Mouse (Mus musculus) ovary, adult 10 weeks (tissue): ENCODE data around the gene Mif. TPM values are rescaled to one million over a fixed set of nuclear protein-coding genes. Genes with fewer than 3 reads are reported as not detected.

Source experiments
- polyA plus RNA-seq: library from polyadenylated mRNA; stranded (reverse); fragments of 350-450 nt; fragmentation: Illumina TruSeq; extraction: RNeasy Lipid Tissue Mini Kit (QIAGEN cat#74804); gene quantifications from one replicate; pipeline ENCODE4 v1.2.3, GENCODE M21; 2014

Mif gene
- polyA plus RNA-seq, result not detected

GRCm38 (mm10) chr10:75859786-75860470 is at the start of gene Mif:
Mif (minus strand) TSS chr10:75860240.

GRCm38 (mm10) chr10:75893089-75893750 is 33.2 kb upstream of the Mif start, which contains the start of gene Derl3:
Derl3 (plus strand) TSS chr10:75893413.

GRCm38 (mm10) chr10:75837248-75837759 is 22.7 kb downstream of the Mif start, which contains the start of gene Gstt2:
Gstt2 (minus strand) TSS chr10:75837424.

GRCm38 (mm10) chr10:75822443-75822842 is 37.6 kb downstream of the Mif start, which contains the start of gene Gstt4:
Gstt4 (minus strand) TSS chr10:75822543.

Other genes with a start within 250 kb of the Mif start
- gene Susd2, start 216.2 kb downstream of the Mif start, polyA plus RNA-seq, result 2.0 TPM
- 7.4 TPM for gene Cabin1, start 95.9 kb downstream of the Mif start, polyA plus RNA-seq
- 0.88 TPM for gene Ddt, start 86.8 kb downstream of the Mif start, polyA plus RNA-seq
- gene Gm20441, start 79.3 kb downstream of the Mif start, polyA plus RNA-seq, result not detected
- gene Gstt3, start 78.8 kb downstream of the Mif start, polyA plus RNA-seq, result 6.0 TPM
- gene Gstt1, start 61.7 kb downstream of the Mif start, polyA plus RNA-seq, result 3.3 TPM
- gene Gstt4, start 37.7 kb downstream of the Mif start, polyA plus RNA-seq, result not detected
- gene Gstt2, start 22.8 kb downstream of the Mif start, polyA plus RNA-seq, result 2.9 TPM
- gene Derl3, start 33.2 kb upstream of the Mif start, polyA plus RNA-seq, result not detected
- 27.4 TPM for gene Smarcb1, start 61.4 kb upstream of the Mif start, polyA plus RNA-seq
- 19.5 TPM for gene Chchd10, start 72.9 kb upstream of the Mif start, polyA plus RNA-seq
- 19.8 TPM for gene Mmp11, start 76.3 kb upstream of the Mif start, polyA plus RNA-seq
- gene Gm867, start 80.4 kb upstream of the Mif start, polyA plus RNA-seq, result 1.8 TPM
- gene Vpreb3, start 82.8 kb upstream of the Mif start, polyA plus RNA-seq, result 3.6 TPM
- 0.26 TPM for gene Gm5134, start 94.3 kb upstream of the Mif start, polyA plus RNA-seq
- gene Zfp280b, start 172.4 kb upstream of the Mif start, polyA plus RNA-seq, result 39.1 TPM